Mouse (Mus musculus) lung, postnatal 4 days (tissue): ENCODE results near the gene Map3k14.
"Not testable (repeated sequence)": the region's sequence is repeated elsewhere in the genome, so short reads cannot be mapped to it uniquely, and the experiment has no call there.

Experiments
- DNase-seq, 2 experiments: peaks; one replicate each; pipeline ENCODE4 v3.0.0; 2021

The Map3k14 gene

DNA sequence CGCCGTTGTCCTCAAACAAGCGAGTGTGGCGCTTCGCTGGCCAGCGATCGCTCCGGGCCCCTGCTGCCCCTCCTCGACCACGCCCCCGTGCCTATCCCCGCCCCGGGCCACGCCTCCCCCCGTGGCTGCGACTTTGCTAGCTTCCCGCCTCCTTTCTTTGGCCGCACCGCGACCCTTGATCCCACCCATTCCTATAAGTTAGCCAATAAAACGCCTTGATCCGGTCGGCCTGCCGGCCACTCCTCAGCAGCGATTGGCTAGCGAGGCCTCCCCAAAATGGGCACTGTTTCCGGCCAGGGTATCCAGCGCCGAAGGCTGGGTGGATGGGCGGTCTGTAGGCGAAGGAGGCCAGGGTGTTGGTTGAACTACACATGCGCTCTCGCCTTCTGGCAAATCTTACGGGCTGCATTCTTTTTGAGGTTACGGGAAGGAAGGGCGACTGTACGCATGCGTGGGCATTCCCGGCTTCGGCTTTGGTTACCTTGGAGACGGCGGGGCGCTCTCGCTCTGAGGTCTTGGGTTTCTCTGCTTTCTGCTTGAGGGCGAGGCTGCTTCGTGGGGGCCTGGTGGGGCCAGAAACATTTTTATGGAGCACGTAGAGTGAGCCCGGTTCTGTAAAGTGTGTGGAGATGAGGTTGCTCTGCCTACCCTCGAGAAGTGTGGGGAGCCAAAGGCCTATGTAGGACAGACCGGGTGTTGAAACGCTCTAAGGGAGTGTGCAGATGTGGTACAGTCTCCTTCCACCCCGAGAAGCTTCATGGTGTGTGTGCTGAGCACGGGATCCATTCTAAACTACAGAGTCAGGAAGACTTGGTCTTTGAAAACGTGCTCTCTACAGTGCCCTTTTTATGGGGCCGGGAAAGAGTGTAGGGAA is at the start of gene Map3k14:
Map3k14 (minus strand) TSS at position 127 of the 874 bp plus-strand sequence.
- DNase-seq = peak; percentile 100

DNA sequence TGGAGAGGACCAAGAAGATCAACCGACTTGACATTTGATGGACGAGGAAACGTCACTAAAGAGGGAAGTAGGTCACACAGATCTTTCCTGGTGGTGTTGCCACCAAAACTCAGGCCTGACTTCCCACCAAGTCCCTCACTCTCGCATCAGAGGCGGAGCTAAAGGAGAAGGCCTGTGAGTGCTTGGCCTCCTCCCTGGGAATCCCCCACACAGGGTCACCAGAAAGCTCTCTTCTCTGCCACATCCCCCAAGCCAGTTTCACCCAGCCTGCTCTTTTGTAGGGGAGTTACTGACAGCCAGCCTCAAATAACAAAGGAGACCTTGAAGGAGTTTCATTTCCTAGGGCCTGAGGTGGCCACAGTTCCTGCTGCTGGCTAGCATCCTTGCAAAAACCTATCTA is 48.1 kb upstream of the Map3k14 start:
- no peak for DNase-seq

DNA sequence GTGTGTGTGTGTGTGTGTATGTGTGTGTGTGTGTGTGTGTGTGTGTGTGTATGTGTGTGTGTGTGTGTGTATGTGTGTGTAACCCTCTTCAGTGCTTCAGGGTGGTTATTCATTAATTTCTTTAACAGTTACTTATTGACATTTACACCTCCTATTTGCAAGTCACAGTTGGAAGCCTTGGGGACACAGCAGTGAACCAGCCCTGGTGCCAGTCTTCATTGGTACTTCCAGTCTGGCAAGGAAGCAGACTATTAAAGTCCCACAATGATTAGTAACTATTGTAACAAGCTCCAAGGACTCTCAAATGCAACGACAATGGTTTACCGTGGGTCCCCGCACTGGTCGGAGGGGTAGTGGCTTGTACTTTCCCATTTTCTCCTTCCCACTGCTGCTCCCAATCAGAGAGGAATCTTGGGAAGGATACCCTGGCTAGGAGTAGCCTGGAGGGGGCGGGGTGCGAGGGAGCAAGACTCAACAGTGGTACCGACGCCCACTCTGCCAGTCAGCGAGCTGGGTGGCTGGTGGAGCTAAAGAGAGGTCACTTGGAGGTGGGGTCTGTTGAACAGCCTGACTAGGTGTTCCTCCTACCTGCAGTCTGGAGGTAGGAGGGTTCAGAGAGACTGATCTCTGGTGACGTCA is 47.6 kb upstream of the Map3k14 start:
- no peak for DNase-seq

DNA sequence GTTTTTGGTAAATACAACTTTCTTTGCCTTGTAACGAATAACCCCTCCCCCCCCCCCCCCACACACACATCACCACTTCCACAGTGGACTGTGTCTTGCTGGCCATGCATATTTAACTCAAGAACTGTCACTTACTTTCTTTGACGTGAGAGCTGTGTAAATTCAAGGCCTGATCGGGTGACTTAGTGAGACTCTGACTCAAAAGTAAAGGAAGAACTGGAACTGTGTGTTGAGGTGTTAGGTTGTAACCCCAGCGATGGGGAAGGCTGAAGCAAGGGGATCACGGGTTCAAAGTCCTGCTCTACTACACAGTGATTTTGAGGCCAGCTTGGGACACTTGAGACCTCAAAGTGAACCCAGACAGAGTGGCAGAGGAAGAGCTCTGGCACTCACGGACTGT is 46.3 kb upstream of the Map3k14 start:
- DNase-seq = no peak

DNA sequence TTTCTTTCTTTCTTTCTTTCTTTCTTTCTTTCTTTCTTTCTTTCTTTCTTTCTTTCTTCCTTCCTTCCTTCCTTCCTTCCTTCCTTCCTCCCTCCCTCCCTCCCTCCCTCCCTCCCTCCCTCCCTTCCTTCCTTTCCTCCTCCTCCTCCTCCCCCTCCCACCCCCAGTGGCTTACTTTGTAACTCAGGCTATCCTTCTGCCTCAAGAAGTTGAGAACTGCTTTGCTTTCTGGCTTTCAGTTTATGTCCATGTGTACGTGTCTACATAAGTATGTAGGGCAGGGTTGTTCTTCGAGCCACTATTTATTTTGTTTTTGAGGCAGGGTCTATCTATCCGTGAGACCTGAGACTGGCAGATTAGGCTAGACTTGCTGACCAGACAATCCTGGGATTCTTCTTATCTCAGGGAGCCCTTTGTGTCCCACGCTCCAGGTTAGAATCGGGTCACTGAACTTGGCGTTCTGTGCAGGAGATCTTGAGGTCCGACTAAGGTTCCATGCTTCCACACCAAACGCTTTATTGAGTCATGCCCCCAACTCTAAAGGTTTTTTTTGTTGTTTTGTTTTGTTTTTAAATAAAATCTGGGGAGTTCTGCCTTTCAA is 45.5 kb upstream of the Map3k14 start:
- no peak for DNase-seq

DNA sequence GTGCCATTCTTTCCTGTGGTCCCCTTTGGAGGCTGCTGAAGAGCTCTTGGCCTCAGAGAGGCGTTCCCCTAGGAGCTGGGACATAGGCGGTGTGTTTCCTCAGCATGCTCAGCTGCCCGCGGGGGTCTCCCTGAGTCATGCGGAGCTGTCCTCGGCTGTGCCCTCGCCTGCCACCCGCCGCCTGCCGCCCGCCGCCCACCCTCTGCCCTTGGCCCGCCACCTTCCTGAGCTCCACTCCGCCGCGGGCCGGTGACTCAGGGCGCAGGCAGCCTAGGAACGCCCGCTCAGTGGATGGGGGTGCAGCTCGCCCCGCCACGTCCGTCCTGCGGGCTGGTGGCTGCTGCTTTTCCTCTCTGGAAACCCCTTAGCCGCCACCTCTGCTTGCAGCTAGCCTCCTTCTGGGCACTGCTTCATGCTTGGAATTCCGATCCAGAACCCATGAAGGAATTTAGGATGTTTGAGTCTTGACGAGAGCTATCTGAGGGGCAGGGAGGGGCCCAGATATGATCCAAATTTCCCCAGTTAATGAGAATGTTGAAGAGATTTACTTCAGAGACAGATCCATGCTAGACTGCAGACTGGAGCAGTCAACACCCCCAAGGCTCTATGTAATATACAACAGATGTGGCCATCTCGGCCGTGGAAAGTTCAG is 44.8 kb upstream of the Map3k14 start:
- peak; percentile 81 to 89 for DNase-seq

DNA sequence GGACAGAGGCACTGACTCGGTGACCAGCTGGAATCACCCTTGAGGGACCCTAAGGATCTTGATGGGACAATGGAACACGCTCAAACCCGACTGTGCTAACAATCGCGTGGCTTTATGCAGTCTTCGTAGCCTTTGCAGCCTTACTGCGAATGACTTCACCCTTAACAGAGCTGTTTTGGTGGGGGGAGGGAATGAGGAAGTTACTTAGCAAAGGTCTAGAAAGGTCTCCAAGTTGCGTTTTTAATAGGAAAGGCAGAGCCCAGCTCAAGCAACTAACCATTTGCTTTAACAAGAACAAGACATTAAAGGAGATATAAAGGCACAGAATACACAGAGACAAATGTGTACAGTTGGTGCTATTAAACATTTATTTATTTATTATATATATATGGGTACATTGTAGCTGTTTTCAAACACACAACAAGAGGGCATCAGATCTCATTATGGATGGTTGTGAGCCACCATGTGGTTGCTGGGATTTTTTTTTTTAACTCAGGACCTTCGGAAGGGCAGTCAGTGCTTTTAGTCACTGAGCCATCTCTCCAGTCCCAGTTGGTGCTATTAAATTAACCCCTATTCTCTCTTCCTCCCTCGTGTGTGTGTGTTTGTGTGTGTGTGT is 42.8 kb upstream of the Map3k14 start:
- DNase-seq = no peak

DNA sequence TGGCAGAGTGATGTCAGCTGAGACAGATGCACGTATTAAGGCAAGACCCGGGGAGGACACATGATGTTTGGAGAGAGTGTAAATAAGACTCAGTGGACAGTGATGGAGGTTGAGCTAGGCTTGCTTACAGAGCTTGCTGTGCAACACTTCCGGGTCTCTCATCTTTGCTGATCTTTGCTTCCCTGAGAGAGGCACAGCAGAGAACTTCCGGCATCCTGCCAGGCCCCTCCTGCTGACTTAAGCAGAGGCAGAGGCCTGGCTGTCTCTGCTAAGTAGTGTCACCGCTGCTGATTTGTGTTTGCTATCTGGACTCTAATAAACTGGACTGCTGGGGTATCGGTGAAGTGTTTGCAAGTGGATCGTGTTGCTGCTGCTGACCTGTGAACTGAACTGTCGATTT is 40.6 kb upstream of the Map3k14 start:
- DNase-seq = peak; percentile 64 to 78

DNA sequence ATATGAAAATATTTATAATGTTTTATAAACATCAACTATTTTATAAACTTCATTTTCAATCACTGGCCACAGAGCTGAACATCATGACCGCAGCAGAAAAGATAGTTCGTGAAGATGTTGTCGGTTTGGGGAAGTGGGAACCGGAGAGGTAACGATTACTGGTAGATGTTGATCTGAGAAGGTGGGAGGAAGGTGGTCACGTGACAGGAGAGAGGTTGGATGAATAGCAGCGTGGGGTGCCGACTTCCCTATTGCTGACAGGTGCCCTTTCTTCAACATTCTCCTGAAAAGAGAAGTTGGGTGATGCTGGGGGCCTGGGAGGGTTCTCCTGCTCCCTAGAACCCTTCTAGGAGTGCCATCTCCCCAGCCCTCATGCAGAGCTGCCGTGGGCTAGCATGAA is 37.3 kb upstream of the Map3k14 start:
- DNase-seq = no peak

DNA sequence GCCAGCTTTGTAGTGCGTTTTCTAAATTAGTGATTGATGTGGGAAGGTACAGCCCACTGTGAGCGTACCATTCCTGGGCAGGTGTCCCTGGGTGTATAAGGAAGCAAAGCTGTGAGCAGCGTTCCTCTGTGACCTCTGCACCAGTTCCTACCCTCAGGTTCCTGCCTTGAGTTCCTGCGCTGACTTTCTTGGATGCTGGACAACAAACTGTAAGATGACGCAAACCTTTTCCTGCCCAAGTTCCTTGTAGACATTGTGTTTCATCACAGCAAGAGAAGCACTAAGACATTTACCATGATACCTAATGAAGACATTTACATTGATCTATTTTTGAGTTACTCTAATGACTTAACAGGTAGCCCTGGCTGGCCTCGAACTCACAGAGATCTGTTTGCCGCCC is 27.5 kb upstream of the Map3k14 start:
- DNase-seq = no peak

DNA sequence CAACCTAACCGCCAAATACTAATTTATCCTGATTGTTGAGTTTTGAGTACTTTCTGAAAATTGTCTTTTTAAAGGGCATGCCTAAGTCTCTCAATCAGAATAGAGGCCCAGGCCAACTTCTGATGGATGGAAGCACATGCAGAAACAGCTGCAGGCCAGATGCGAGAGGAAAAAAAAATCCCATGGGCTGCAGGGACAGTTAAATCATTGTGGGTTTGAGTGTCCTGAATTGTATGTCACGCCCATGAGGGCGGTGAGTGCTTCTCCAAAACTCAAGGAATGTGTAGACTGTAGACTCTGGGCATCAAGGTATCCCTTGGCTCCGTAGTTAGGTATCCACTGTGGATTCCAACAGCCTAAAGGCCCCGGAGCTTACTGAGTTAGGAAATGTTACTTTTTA is 26.8 kb upstream of the Map3k14 start:
- DNase-seq = no peak

DNA sequence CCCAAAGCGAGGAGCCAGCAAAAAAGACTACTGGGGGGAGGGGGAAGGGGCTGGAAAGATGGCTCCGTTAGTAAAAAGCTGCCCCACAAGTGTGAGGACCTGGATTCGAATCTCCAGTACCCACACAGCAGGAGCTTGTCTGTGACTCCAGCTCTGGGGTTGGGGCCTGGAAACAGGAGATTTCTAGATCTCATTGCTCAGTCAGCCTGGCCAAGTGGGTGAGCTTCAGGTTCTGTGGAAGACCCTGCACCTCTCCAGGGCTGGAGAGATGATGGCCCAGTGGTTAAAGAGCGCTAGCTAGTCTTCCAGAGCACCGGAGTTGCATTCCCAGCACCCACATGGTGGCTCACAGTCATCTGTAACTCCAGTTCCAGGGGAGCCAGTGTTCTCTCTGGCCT is 25.6 kb upstream of the Map3k14 start:
- DNase-seq = no peak

DNA sequence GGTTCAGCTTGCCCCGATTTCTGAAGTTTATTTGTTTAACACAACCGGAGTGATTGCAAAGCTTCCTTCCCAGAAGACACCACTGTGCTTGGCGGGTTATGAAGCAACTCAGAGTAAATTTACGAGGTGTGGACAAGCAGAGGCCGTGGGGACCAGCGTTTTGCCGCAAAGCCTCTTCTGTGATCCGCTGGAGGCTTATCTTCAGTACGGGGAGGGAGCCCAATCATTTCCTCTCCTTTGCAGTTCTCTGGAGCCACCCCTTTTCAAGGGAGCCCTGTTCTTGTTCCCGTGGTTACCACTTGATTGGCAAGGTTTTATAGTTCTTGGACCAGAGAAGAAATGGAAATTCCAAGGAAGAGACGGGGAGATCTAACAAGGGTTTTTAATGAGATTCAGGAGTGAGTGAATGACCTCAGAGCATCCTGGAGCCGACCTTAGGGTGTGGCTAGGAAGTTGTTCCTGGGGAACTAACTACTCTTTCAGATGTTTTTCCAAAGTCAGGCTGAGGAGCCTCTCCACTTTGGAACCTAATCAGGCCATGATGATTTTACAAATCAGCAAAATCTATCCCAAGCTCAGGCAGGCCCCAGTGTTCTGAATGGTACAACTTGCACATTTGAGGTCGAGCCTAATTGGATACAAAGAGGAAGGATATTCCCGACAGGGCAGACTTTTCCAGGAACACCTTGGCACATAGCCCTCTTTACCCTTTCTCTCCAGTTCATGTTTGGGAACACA is 25.0 kb upstream of the Map3k14 start:
- peak; percentile 52 to 74 for DNase-seq

DNA sequence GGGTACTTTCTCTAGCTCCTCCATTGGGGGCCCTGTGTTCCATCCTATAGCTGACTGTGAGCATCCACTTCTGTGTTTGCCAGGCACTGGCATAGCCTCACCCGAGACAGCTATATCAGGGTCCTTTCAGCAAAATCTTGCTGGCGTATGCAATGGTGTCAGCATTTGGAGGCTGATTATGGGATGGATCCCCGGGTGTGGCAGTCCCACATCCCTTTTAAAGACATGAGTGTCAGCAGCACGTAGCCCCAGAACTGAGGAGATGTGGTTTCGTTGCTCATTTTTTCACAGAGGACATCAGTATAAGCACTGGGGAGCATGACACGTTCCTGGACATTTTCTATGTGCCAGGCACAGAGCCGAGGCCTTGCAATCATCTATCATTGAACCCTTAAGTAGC is 23.6 kb upstream of the Map3k14 start:
- DNase-seq = not testable (repeated sequence)

DNA sequence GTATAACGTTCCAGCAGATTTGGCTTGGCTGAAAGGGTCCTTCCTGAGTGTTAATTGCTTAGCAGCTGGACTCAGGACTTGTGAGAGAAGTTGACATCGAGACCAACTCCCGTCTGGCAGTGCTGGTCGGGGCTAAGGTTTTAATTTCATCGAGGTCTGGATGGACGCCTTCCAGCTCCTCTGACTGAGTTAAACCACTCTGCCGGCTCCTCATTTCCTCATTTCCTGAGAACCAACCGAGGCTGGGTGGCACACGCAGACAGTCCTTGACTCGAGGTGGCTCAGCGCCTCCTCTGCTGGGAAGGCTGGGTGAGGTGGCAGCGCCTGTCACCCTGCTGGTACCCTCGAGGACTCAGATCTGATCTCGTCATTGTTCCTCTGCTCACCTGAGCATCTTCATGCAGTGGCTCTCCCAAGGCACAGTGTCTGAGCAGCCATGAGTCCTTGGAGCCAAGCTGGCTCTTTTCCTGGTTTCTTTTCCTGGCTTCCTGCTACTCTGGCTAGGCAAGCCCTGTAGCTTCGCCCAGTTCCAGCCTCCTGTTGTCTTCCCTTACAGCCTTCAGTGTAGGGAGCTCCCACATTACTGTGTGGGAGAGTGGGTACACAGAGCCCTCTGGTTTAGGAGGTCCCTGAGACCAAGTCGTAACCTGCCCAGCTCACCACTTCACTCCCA is 21.2 kb upstream of the Map3k14 start:
- peak in 1 of 2 experiments; percentile 35 for DNase-seq

DNA sequence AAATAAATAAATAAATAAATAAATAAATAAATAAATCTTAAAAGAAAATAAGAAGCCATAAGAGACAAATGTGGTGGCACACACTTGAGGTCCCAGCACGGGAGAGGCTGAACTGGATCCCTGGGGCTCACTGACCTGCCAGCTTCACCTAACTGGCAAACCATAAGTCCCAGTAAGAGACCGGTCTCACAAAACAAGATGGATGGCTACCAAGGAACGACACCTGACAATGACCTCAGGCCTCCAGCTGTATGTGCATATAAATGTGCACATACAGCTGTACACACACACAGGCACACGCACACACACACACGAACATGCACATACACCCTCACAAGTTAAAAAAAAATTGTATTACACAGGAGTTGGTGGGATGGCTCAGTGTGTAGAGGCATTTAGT is 19.6 kb upstream of the Map3k14 start:
- DNase-seq = no peak

DNA sequence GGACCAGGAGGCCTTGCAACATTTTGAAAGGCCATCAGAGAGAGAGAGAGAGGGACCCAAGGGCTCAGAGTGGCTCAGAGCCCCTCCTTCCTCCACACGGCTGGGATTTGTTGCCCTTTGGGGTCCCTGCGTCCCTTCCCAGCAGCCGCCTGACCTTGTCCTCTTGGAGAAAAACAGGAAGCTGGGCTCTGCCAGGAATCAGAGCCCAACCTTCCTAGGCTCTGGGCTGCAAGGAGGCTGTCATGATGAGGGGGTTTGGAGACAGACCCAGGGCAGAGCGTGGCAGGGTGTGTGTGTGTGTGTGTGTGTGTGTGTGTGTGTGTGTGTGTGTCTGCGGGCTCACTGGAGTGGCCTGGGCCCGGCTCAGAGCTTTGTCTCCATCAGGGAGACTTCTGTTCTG is 18.7 kb upstream of the Map3k14 start:
- peak; percentile 62 to 86 for DNase-seq

DNA sequence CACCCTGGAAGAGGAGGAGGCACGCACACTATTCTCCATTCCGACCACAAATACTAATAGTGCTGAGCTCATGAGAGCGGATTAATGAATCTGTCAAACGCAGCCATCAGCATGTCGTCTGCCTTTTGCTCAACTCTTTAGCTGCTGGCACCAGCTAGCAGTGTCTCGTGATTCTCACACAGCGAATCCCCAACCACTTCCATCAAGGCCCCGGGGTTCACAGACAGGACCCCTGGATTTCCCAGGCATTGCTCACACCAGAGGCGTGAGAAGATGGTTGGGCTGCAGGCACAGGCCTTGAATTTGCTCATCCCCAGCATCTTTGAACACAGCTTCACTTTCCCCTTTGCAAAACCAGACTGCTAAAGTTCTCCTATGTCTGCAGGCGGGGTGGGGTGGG is 18.0 kb upstream of the Map3k14 start:
- DNase-seq = peak; percentile 26 to 71

DNA sequence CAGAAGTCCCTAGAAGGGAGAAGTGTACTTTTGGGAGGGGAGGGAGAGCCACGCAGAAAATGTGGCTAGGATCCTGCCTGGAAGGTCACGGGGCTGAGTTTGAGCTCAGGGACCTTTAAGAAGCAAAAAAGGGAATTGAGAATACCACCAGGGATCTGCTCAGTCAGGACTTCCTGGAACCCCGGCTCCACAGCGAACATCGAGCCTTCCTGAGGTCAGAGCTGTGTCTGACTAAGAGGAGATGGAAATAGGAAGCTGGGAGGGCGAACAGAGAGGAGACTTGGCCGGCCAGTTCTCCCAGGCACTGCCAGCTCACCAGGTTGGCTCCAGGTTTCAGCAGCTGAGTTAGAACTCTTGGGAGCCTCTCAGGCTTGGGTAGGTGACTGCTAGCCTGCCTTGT is 14.5 kb upstream of the Map3k14 start:
- DNase-seq = peak; percentile 32 to 41

DNA sequence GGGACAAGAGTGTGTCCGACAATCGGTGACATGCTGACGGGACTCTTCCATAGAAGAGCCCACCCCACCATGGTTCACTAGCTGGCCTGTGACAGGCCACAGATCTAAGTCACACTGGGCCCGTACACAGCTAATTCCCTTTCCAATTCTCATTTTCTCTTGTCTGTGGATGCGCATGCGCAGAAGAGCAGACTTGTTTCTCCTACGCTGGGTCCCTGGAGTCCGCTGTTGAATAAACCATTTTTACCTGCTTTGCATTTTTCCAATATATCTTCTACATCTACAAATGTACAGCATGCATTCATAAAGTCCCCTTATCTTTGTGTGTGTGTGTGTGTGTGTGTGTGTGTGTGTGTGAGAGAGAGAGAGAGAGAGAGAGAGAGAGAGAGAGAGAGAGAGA is 9.2 kb upstream of the Map3k14 start:
- no peak for DNase-seq

DNA sequence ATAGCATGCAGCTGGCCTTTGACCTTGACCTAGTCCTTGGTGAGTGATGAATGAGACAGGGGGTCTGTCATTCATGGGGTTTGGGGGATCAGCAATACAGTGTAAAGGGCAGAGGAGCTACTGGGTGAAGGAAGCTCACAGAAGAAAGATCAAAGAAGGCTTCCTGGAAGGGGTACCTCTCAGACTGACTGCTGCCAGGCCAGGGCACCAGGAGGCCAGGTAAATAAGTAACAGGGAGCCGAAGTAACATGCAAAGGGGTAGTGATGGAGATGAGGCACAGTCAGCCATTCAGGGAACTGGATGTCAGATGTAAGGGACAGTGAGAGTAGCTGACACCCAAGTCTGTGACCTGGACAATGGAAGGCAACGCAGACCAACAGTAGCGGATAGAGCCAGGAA is 5.6 kb upstream of the Map3k14 start:
- no peak for DNase-seq

DNA sequence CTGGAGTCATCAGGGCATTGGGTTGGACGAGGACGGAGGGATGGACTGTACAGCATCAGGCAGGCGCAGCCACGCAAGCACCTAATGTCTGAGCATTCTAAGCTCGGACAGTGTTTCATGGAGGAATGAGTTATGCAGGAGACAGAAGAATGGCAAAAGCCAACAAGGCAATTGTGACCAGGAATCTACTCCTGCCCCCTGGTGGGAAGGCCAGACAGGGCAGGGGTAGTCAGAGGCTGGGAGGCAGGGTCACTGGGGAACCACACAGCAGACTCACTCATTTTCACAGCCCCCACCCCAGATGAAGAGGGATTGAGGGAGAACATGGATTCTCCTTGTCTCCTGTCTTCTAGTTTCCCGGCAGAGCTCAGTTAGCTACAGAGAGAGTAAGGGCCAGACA is 4.7 kb upstream of the Map3k14 start:
- peak; percentile 58 to 75 for DNase-seq
